ENCODE assay signal across 7 mouse cellular contexts in genomic region chr8:123759933-123760332, GRCm38 (mm10). TPM values are rescaled to one million over a fixed set of nuclear protein-coding genes. Genes with fewer than 3 reads are reported as not detected.
DNase-seq lines count a peak whose midpoint lies in the region; ATAC-seq lines count a peak whose summit lies in the region.

No protein-coding gene starts in this region.

- H3K9me3 ChIP-seq in hindbrain, embryonic 10.5 days: no peaks in the 10 kb centered on the region
- H3K9me3 ChIP-seq in midbrain, embryonic 10.5 days (replicated peaks): no peaks in the 10 kb centered on the region

- ATAC-seq in inflammation-experienced regulatory T-cells, adult 6 months: no peak
- ATAC-seq in megakaryocyte progenitor cell, adult 5-6 weeks (replicated peaks; ENCODE audit: poor library complexity): no peak

- peaks cover 39% of the 10 kb centered on the region for H3K4me1 ChIP-seq in hindbrain, embryonic 10.5 days (replicated peaks)
- H3K4me1 ChIP-seq in midbrain, embryonic 10.5 days: peaks cover 43% of the 10 kb centered on the region

- H3K36me3 ChIP-seq in hindbrain, embryonic 10.5 days: no peaks in the 10 kb centered on the region
- H3K36me3 ChIP-seq in midbrain, embryonic 10.5 days: no peaks in the 10 kb centered on the region

- H3K4me3 ChIP-seq in hindbrain, embryonic 10.5 days: peak overlapping the region; percentile 47
- H3K4me3 ChIP-seq in midbrain, embryonic 10.5 days: peak overlapping the region; percentile 46

- DNase-seq in ES-CJ7 (ENCODE audit: low read depth, low spot score) (peak; percentile 96), WW6 (ENCODE audit: low read depth, low spot score) (peak; percentile 79)
- peak; percentile 74 for DNase-seq in hindbrain, embryonic 10.5 days (ENCODE audit: low spot score)
- peak; percentile 74 for DNase-seq in midbrain, embryonic 10.5 days (ENCODE audit: low spot score)
- DNase-seq in left cerebral cortex, adult 18-20 months (ENCODE audit: low spot score in 2 of 2): no peak

- WGBS in hindbrain, embryonic 10.5 days: 6% methylated on average over 10 of the region's 10 CpGs
- 3% methylated on average over 10 of the region's 10 CpGs for WGBS in midbrain, embryonic 10.5 days

- 0 out of 2 replicates have a peak, but pooled peaks cover 9% of the 10 kb centered on the region for H3K27me3 ChIP-seq in hindbrain, embryonic 10.5 days (ENCODE audit: insufficient read depth, poor library complexity, severe bottlenecking)
- H3K27me3 ChIP-seq in midbrain, embryonic 10.5 days (ENCODE audit: low read depth, poor library complexity, severe bottlenecking): peaks cover 6% of the 10 kb centered on the region; the same call in 1 of the 2 replicates

- peak overlapping the region; percentile 89 for H3K27ac ChIP-seq in hindbrain, embryonic 10.5 days
- H3K27ac ChIP-seq in midbrain, embryonic 10.5 days (replicated peaks): peak overlapping the region; percentile 85

RNA-seq across cellular contexts. Expression of gene Rab4a, which starts 45.9 kb away (rescaled TPM):
- 66.4 and 76.6 TPM in 2 replicates for polyA plus RNA-seq in hindbrain, embryonic 10.5 days (2016; fragmentation: Nextera tagmentation; extraction: Ambion mirVana)
- 67.6 and 71.0 TPM in 2 replicates for polyA plus RNA-seq in midbrain, embryonic 10.5 days (2016; fragmentation: Nextera tagmentation; extraction: Ambion mirVana)
- 10 to 100 TPM; 45.1 to 50.6 TPM for total RNA-seq in left cerebral cortex, adult 18-20 months (2021)
- polyA plus RNA-seq in inflammation-experienced regulatory T-cells, adult 6 months (2017; shearing (Covaris generic)): 10 to 100 TPM; 15.9 to 21.4 (median 16.9) TPM
- total RNA-seq in megakaryocyte progenitor cell, adult 5-6 weeks (2015): 5.3 and 12.5 TPM in 2 replicates
- 5.2 and 5.9 TPM in 2 replicates for total RNA-seq in megakaryocyte progenitor cell, adult 5-6 weeks (2017)

Comparison
In these comparisons a context has a peak if more than half of its experiments do, and no peak if none do; other contexts are left out.
1. DNase-seq: peak in ES-CJ7 (single experiment), WW6 (single experiment), hindbrain, embryonic 10.5 days (single experiment) and midbrain, embryonic 10.5 days (single experiment); none in left cerebral cortex, adult 18-20 months (0 of 2).